Mouse (Mus musculus): Measurements from ENCODE around the gene Kirrel3. TPM values are rescaled to one million over a fixed set of nuclear protein-coding genes. Genes with fewer than 3 reads are reported as not detected.
A peak's percentile ranks its signal among the peaks of the same experiment; 100 is the strongest.

Kirrel3 gene
- total RNA-seq, 2 experiments from 2014 or later: 1.0 to 2.2 TPM

GRCm38 (mm10) chr9:34603750-34604149 is 118.1 kb downstream of the Kirrel3 start:
- no peak for DNase-seq

GRCm38 (mm10) chr9:34604931-34605330 is 119.2 kb downstream of the Kirrel3 start:
- DNase-seq: peak; percentile 14

DNA sequence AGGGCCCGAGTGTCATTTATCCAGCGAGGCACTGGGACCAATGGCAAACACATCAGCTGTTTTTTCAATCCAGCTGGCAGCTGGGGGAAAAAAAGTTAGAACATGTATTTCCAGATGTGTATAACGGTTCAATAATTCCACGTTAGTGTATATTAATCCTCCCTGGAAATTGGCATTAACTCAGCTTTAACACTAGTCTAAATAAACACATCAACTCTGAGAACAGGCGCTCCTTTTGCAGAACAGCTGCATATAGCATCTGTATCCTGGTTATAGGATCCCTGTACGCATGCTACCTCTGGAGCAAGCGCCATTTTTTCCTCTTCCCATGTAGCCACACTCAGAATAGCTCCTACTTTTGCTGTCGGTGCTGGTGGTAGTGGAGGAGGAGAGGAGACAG is 119.8 kb downstream of the Kirrel3 start:
- no peak for DNase-seq

- no peak for DNase-seq
These were observed 122.3 kb downstream of the Kirrel3 start for GRCm38 (mm10) chr9:34607976-34608375.

DNA sequence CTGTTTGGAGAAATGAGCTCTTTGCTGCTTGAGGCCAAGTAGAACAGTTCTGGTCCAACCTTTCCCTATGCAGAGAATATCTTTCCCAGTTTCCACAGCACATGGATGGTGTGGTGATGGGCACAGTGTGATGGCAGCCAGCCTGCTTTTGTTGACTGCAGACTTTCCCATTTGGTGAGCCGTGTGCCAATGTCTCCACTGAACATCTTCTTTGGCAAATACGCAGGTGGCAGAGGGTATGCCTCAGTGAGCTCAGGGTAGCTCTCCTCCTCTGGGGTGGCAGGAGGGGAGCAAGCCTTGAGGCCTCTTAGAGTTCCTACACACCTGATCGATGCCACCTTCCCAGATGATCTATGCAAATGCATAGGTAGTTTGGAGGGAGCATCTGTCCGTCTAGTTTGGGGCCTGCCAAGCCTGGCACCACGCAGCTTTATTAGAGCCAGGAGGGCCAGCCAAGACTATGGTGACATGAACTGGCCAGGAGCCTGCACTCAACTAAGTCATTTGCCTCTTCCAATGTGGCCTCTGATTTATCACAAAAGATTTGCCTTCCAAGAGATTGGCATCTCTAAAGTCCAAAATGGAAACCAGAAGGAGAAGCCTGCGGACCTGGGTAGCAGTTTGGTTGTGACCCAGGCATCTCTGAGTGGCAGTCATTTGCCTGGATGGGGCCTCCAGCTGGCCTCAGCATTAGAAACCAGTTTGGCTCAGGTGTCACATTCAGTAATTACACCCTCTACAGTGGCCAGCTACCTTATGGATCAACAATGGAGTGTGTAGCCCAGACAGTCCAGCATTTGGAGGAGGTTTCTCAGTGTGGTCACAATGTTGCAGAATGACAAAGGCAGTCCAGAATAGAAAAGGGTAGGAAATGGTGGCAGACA is 127.4 kb downstream of the Kirrel3 start:
- peak; percentile 58 for DNase-seq

DNA sequence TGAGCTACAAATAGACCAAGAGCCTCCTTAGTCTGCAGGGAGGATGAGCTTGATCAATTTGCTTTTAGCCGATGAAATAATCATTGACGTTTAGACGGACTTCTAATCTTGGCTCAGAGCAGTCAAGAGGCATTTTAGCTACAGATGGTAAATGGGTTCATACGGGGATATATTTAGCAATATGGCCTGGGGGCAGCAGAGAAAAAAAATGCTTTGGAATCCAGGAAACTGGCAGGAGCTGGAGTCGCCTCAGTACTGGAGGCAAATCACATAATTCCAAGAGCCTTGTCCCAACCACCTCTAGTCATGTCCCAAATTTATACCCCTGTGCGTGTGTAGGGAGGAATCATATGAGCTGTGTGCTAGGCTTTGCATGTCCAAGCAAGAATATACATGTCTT is 132.4 kb downstream of the Kirrel3 start:
- DNase-seq: no peak

DNA sequence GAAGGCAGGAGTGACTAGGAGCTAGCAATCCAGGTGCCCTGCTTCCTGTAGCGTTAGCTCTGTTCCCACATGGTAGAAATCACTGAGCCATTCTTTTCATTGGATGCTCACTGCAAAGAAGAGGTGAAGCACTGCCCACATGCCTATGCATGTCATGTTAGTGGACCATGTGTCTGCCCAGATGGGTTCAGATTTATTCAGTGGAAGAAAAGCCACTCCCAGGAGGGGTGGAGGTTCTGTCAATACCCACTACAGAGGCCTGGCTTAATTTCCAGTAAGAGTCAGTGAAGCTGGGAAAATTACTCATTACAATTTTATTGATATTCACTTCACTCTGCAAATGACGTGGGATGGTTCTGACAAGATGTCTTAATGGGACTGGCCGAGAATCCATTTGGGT is 134.2 kb downstream of the Kirrel3 start:
- no peak for DNase-seq

DNA sequence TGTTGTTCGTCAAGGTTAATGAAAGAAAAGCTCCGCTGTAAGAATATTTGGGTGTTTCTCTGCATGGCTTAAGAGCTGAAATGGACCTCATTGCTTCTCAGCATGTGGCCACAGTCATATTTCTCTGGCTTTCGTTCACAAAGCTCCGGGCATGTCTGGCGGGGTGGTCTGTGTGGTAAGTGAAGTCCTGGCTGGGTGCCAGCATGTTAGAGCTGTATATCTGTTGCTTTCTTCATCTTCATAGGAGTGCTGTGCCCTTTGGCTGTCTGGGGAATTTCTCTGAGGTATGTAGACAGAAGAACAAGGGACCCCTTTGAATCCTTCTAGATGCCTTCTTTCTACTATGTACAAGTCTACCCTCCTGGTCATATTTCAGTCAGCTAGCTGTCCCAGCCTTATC is 137.8 kb downstream of the Kirrel3 start:
- DNase-seq: no peak

DNA sequence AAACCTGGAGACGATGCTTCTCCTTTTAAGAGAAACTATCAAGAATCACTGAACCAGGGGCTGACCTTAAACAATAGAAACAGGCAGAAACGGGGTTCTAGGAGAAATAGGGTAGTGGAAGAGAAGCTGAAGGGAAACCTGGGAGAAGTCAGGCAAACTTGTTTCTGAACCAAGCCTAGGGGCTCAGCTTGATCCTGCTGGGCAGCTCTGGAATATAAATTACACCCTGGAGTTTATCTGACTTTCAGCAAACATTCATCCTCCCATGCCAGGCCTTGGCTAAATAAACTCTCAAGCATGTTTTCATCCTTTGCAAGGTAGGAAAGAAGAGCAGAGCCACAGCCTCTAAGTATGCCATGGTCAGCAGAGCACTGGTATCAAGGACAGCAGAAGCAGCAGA is 138.3 kb downstream of the Kirrel3 start:
- no peak for DNase-seq

DNA sequence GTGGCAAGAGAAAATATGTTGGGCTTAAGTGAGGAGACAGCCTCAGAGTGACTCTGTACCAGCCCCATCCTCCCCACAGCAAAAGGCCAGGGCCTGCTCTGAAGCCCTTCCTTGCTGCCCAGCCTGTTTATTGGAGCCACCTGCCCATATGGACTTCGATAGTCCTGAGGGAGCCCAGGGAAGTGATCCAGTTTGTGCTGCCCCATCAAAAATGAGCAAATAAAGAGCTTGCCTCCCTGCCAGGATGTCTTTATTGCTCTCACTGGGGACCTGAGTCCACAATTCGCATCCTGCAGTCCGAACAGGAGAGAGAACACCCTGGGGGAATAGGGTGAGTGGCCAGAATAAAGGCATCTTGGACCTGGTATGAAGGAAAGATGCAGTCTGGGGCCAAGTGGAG is 143.1 kb downstream of the Kirrel3 start:
- DNase-seq: no peak

GRCm38 (mm10) chr9:34635696-34636095 is 150.0 kb downstream of the Kirrel3 start:
- no peak for DNase-seq

DNA sequence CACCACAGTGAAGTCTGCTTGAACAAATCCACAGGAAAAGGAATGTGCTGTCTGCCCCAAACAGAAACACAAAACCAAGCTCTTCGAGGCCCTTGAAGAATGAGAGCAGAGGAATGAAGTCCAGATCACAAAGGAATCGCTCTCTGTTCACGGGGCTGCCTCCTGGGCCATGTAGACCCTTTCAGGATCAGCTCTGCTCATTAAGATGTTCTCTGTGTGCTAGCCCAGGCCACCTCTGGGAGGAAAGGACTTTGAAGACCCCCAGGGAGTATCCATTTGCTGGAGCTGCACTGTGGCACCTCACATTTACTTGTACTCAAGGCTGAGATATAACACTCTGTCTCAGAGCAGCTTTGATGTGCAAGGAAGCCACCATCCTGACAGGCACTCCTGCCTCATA is 158.2 kb downstream of the Kirrel3 start:
- no peak for DNase-seq

GRCm38 (mm10) chr9:34644392-34644791 is 158.7 kb downstream of the Kirrel3 start:
- no peak for DNase-seq

- no peak for DNase-seq
These were observed 161.1 kb downstream of the Kirrel3 start for GRCm38 (mm10) chr9:34646831-34647230.

- DNase-seq: no peak
These were observed 166.6 kb downstream of the Kirrel3 start for GRCm38 (mm10) chr9:34652278-34652677.

DNA sequence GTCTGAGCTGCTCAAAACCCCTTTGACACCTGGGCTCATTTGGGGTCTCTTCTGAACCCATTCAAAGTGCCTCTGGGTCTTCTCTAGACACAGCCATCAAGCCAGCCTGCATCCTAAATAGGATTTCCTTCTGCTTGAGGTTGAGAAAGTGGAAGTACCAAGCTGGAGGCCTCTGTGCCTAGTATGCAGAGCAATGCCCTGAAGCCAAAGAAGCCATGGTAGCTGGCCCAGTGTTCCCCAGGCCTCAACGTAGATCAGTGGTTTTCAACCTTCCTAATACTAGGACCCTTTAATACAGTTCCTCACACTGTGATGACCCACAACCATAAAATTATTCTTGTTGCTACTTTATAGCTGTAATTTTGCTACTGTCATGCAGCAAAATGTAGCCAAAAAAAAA is 167.4 kb downstream of the Kirrel3 start:
- DNase-seq: no peak

GRCm38 (mm10) chr9:34660566-34660965 is 174.9 kb downstream of the Kirrel3 start:
- peak; percentile 8 for DNase-seq

DNA sequence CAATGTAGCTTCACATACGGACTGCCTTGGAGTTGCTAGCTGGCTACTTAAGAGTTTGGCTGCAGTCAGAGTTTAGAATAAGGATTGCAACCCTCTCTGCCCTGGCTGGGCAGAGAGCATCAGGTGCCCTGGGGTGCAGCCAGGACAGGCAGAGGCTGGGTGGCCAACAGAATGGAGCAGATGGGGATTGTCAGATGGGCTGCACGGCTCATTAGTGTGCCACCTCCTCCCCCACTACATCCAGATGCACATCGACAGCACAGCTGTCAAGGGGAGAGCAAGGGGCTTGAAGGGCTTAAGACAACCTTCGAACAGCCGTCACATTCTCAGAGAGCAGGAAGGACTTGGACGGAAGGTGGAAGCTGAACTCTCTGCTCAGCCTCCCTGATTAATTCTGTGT is 177.7 kb downstream of the Kirrel3 start:
- no peak for DNase-seq

GRCm38 (mm10) chr9:34665361-34666129 is 179.9 kb downstream of the Kirrel3 start:
- no peak for DNase-seq

DNA sequence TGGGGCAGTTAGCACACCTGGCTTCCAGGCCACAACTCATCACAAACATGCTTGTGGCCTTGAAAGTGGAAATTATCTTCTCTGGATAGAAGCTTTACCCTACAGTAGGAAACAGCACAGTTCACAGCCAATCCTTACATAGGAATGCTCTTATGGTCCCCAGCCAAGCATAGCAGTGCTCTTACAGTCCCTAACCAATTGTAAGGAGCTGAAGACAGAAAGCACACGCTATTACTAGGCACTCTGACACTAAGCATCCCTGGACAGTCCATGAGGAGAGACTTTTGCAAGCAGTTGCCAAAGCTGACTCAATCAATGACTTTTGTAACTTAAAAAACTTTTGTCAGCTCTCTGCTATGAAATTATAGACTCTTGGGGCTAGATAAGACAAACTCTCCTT is 181.5 kb downstream of the Kirrel3 start:
- DNase-seq: no peak

- no peak for DNase-seq
These were observed 185.2 kb downstream of the Kirrel3 start for GRCm38 (mm10) chr9:34670906-34671305.

DNA sequence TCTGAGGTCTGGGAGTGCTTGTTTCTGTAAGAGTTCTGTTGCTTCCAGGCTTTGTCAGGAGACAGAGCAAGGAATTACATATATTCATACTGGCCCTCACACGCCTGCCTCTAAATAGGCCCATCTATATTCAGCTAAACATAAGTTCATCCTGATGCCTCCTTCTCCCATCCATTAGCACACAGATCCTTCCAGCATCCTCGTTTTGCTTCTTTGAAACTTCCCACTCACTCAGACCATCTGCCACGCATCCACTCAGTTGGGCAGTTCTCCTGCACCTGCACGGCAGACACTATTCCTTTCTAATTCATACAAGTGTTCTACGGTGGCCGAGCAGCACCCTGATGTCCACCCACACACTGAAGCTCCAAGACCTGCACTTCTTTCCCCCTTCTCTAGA is 201.1 kb downstream of the Kirrel3 start:
- DNase-seq: no peak

DNA sequence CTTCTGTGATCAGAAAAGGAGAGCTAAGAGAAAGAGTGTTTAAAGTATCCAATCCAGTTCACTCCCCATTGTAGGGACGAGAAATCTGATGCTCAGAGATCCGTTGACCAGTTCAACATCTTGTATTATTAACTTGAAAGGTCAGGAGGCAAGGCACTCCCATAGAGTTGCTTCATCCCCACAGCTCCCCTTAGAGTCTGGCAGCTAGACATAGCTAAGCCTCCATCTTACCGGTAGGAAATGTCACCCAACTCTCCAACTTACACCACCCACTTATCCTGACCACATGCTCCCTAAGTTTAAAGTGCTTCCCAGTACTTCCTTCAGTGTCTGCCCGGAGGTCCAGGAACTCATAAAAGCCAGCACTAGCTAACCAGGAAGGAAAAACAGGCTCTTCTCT is 202.7 kb downstream of the Kirrel3 start:
- no peak for DNase-seq

DNA sequence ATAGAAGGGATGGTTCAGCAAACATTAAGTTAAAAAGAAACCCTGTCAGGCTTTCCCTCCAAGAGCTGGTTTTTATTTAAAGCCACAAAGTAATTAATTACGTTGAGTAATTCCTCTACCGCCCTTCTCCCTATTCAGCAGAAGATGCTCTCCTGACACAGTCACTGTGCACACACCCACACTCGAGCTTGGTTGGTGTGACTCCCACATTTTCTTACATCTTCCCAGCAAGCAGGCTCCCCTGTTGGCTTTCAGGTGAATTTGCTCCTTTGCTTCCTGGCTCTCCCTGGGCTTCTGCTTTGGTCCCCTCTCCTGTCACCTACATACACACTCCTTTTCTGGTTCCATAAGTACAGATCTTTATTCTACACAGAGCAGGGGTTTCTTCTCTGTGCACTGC is 203.7 kb downstream of the Kirrel3 start:
- no peak for DNase-seq
